ENCODE assay signal across 25 mouse cellular contexts in the genomic region with DNA sequence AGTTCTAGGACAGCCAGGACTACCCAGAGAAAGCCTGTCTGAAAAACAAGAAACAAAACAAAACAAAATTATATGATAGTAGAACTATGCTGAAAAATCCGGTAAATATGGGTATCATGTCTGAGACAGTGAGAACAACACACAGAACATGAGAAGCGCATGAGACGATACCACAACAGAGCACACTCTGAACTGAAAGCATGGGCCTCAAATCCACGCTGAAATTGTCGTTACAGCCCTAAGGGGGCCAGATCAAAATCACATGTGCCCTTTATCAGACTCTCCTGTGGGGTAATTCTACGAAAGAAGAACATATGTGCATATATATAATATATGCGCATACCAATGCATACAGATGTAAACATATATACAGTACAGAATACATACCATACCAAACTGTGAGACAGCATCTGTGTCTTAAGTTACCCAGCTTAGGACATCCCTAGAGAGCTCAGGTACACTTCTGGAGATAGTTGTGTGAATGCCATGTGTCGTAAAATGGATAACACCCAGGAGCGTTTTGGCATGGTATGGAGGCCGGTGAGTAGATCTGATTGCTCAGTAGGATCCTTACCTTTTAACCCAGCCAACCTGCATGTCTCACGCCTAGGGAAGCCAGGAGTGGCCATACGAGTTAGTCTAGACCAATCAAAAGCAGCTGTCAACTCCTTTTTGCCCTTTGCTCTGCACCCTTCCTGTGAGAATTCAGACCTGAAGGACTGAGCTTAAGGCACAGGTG.
"Had no signal": no experiment of that assay in that cellular context is flagged by ENCODE, and none has a peak within 500 bp of the region (broad histone marks: within the 10 kb centered on the region; RNA-seq: fewer than 3 reads in every experiment).

No protein-coding gene starts in this region.

- DNase-seq: forebrain, postnatal 0 days; gastrocnemius, postnatal 14 days; gastrocnemius, postnatal 36 days; heart, adult 18-20 months; heart, postnatal 10 days; heart, postnatal 4 days; kidney, adult 18-20 months; kidney, adult 8-10 months; kidney, postnatal 10 days; kidney, postnatal 25 days; kidney, postnatal 4 days; liver had no signal

- H3K9ac ChIP-seq: forebrain, postnatal 0 days; heart, embryonic 12.5 days; hindbrain, embryonic 12.5 days; hindbrain, embryonic 14.5 days; intestine, embryonic 15.5 days; limb, embryonic 12.5 days had no signal

- H3K4me2 ChIP-seq: heart, embryonic 12.5 days; hindbrain, embryonic 12.5 days; hindbrain, embryonic 14.5 days; intestine, embryonic 15.5 days; limb, embryonic 12.5 days had no signal

- H3K27me3 ChIP-seq: intestine, embryonic 15.5 days; limb, embryonic 12.5 days had no signal

- H3K36me3 ChIP-seq: heart, embryonic 10.5 days; heart, embryonic 12.5 days; hindbrain, embryonic 10.5 days; hindbrain, embryonic 12.5 days; intestine, embryonic 15.5 days; limb, embryonic 10.5 days; limb, embryonic 12.5 days had no signal

- H3K9me3 ChIP-seq: heart, embryonic 10.5 days; heart, embryonic 12.5 days; hindbrain, embryonic 10.5 days; hindbrain, embryonic 12.5 days; intestine, embryonic 15.5 days; limb, embryonic 10.5 days; limb, embryonic 12.5 days had no signal

- H3K4me1 ChIP-seq: heart, embryonic 12.5 days; hindbrain, embryonic 10.5 days; hindbrain, embryonic 12.5 days; intestine, embryonic 15.5 days; limb, embryonic 10.5 days; limb, embryonic 12.5 days had no signal

- ATAC-seq: forebrain, postnatal 0 days; hindbrain, embryonic 16.5 days; inflammation-experienced regulatory T-cells, adult 6 months; intestine, embryonic 15.5 days; intestine, postnatal 0 days had no signal

- H3K4me3 ChIP-seq: heart, embryonic 10.5 days; heart, embryonic 12.5 days; hindbrain, embryonic 10.5 days; hindbrain, embryonic 12.5 days; intestine, embryonic 15.5 days; layer of hippocampus, adult 2 months; left cerebral cortex, adult 2 months; limb, embryonic 10.5 days; limb, embryonic 12.5 days had no signal

- H3K27ac ChIP-seq: heart, embryonic 10.5 days; hindbrain, embryonic 10.5 days; hindbrain, embryonic 12.5 days; hindbrain, embryonic 14.5 days; intestine, embryonic 15.5 days; layer of hippocampus, adult 2 months; left cerebral cortex, adult 2 months; limb, embryonic 10.5 days; limb, embryonic 12.5 days had no signal
